Mouse (Mus musculus) gastrocnemius, adult 2 months (tissue): Measurements from ENCODE around the gene Olfr878. TPM values are rescaled to one million over a fixed set of nuclear protein-coding genes. Genes with fewer than 3 reads are reported as not detected.

Experiments
- DNase-seq: peaks from one replicate; pipeline ENCODE4 v3.0.0; 2022
- H3K27ac ChIP-seq: fragments of 200-600 bp; 2 replicates; pipeline ENCODE4 v1.8.1; 2022; ENCODE audit warnings: mild to moderate bottlenecking
- H3K4me3 ChIP-seq: fragments of 200-600 bp; 2 replicates; pipeline ENCODE4 v1.8.1; 2022; ENCODE audit warnings: mild to moderate bottlenecking, moderate library complexity
- CTCF ChIP-seq: fragments of 200-600 bp; IDR thresholded peaks from 2 replicates; pipeline ENCODE4 v1.8.1; 2022; ENCODE audit warnings: antibody characterized with exemption, mild to moderate bottlenecking, moderate library complexity
- intact Hi-C: fragments of 180-260 bp; cut with DNase I; formaldehyde crosslinking; loops from one replicate; pipeline ENCODE4 v1.15.1; 2025
- total RNA-seq, 2 experiments: library from RNA; stranded (reverse); gene quantifications; 2 replicates each; pipeline ENCODE4 v1.2.3; 2021

Olfr878 gene
- total RNA-seq, 2 experiments from 2014 or later, result not detected

- intact Hi-C loops, result no loop called here
- TF ChIP-seq CTCF, result no peak
- Histone ChIP-seq H3K4me3 (no peak overlapping the region), H3K27ac (no peak overlapping the region)
- DNase-seq, result no peak
These were observed 23.5 kb downstream of the Olfr878 start for GRCm38 (mm10) chr9:37941167-37941566.

Other genes with a start within 250 kb of the Olfr878 start
- not detected for gene Panx3, start 248.6 kb upstream of the Olfr878 start, total RNA-seq
- gene Olfr160, start 201.6 kb upstream of the Olfr878 start, total RNA-seq, result not detected
- not detected for gene Olfr874, start 172.7 kb upstream of the Olfr878 start, total RNA-seq
- not detected for gene Olfr875, start 146.0 kb upstream of the Olfr878 start, total RNA-seq
- gene Olfr876, start 114.8 kb upstream of the Olfr878 start, total RNA-seq, result not detected
- gene Olfr877, start 63.6 kb upstream of the Olfr878 start, total RNA-seq, result not detected
- not detected for gene Olfr145, start 21.1 kb upstream of the Olfr878 start, total RNA-seq
- not detected for gene Olfr881, start 74.0 kb downstream of the Olfr878 start, total RNA-seq
- gene Olfr883, start 108.0 kb downstream of the Olfr878 start, total RNA-seq, result not detected
- gene Olfr884, start 128.7 kb downstream of the Olfr878 start, total RNA-seq, result not detected
- gene Olfr885, start 143.5 kb downstream of the Olfr878 start, total RNA-seq, result not detected
- not detected for gene Olfr887, start 166.2 kb downstream of the Olfr878 start, total RNA-seq
- gene Olfr888, start 190.3 kb downstream of the Olfr878 start, total RNA-seq, result not detected
- gene Olfr889, start 197.4 kb downstream of the Olfr878 start, total RNA-seq, result not detected
- gene Olfr890, start 224.7 kb downstream of the Olfr878 start, total RNA-seq, result not detected